9 mouse cellular contexts compared by ENCODE assay signal in genomic region chr2:181307144-181307804, GRCm38 (mm10). TPM values are rescaled to one million over a fixed set of nuclear protein-coding genes. Genes with fewer than 3 reads are reported as not detected.
DNase-seq lines count a peak whose midpoint lies in the region; ATAC-seq and TF ChIP-seq lines count a peak whose summit lies in the region.
"Had no signal": no experiment of that assay in that cellular context is flagged by ENCODE, and none has a peak within 500 bp of the region (broad histone marks: within the 10 kb centered on the region; RNA-seq: fewer than 3 reads in every experiment).

No protein-coding gene starts in this region.

- 9% methylated on average over 30 of the region's 30 CpGs for WGBS in kidney, embryonic 16.5 days
- 16% methylated on average over 30 of the region's 30 CpGs for WGBS in lung, adult 2 months

- H3K36me3 ChIP-seq in kidney, embryonic 16.5 days (ENCODE audit: insufficient read depth, low read length), result no peaks in the 10 kb centered on the region
- H3K36me3 ChIP-seq: lung, embryonic 15.5 days had no signal

- H3K27ac ChIP-seq in kidney, embryonic 16.5 days (ENCODE audit: low read length), result no peak overlapping the region
- H3K27ac ChIP-seq: lung, embryonic 15.5 days had no signal

- peak; percentile 60 for ATAC-seq in frontal cortex, adult (ENCODE audit: low TSS enrichment)
- ATAC-seq in kidney, embryonic 16.5 days (ENCODE audit: low FRiP score, low TSS enrichment), result peak; percentile 27; the same call in 1 of the 2 replicates
- ATAC-seq in neutrophil, adult 5-6 weeks (ENCODE audit: extremely low read depth, insufficient number of reproducible peaks, low FRiP score, poor library complexity, severe bottlenecking), result peak; percentile 57; the same call in 1 of the 2 replicates

- TF ChIP-seq CTCF in lung, adult 2 months (IDR thresholded peaks at IDR 0.05; ENCODE audit: insufficient read depth, low read length), result peak; percentile 48; the same call in 1 of the 2 replicates

- peak overlapping the region; percentile 27 for H3K4me2 ChIP-seq in kidney, embryonic 16.5 days (replicated peaks; ENCODE audit: low read depth, low read length)
- H3K4me2 ChIP-seq: lung, embryonic 15.5 days had no signal

- peaks cover 30% of the 10 kb centered on the region for H3K27me3 ChIP-seq in kidney, embryonic 16.5 days (ENCODE audit: insufficient read depth, low read length)

- H3K4me1 ChIP-seq in kidney, embryonic 16.5 days (ENCODE audit: insufficient read depth, low read length), result no peaks in the 10 kb centered on the region
- H3K4me1 ChIP-seq in lung, adult 2 months (ENCODE audit: control insufficient read depth, insufficient read depth, low read length), result no peaks in the 10 kb centered on the region
- H3K4me1 ChIP-seq: lung, embryonic 15.5 days had no signal

- DNase-seq in spleen, adult 18-20 months, result peak; percentile 26 to 44
- DNase-seq in spleen, adult 12 weeks (ENCODE audit: low spot score), result no peak
- peak; percentile 67 to 80 for DNase-seq in cerebellum, postnatal 14 days
- peak; percentile 27 for DNase-seq in lung, adult 2 months
- DNase-seq in thymus, postnatal 25 days, result peak; percentile 74

- H3K4me3 ChIP-seq in kidney, embryonic 16.5 days (ENCODE audit: low read length), result peak overlapping the region; percentile 13
- no peak overlapping the region for H3K4me3 ChIP-seq in lung, adult 2 months (replicated peaks; ENCODE audit: extremely low read depth, low read depth, low read length)
- H3K4me3 ChIP-seq: lung, embryonic 15.5 days had no signal

- H3K9ac ChIP-seq in kidney, embryonic 16.5 days (replicated peaks; ENCODE audit: low read length), result no peak overlapping the region
- H3K9ac ChIP-seq: lung, embryonic 15.5 days had no signal

- TF ChIP-seq POLR2A in lung, adult 2 months (IDR thresholded peaks at IDR 0.05; ENCODE audit: borderline replicate concordance, extremely low read depth, low read depth, low read length), result no peak

- H3K9me3 ChIP-seq in kidney, embryonic 16.5 days (ENCODE audit: low read length), result no peaks in the 10 kb centered on the region
- H3K9me3 ChIP-seq: lung, embryonic 15.5 days had no signal

RNA-seq across cellular contexts. Expression of gene Stmn3, which starts 7.0 kb away (rescaled TPM):
- 3.7 and 7.7 TPM in 2 replicates for polyA plus RNA-seq in kidney, embryonic 16.5 days (2015; fragmentation: Nextera tagmentation; extraction: Ambion mirVana)
- 0.13 TPM in 1 of 2 replicates, not detected in the other for polyA plus RNA-seq in lung, adult 2 months (2012; rRNA removed)
- not detected in 2 replicates for total RNA-seq in neutrophil, adult 5-6 weeks (2017)

RNA-seq across cellular contexts. Expression of gene Rtel1, which starts 12.3 kb away (rescaled TPM):
- 51.2 and 57.9 TPM in 2 replicates for polyA plus RNA-seq in kidney, embryonic 16.5 days (2015; fragmentation: Nextera tagmentation; extraction: Ambion mirVana)
- polyA plus RNA-seq in lung, adult 2 months (2012; rRNA removed), result 23.1 and 41.0 TPM in 2 replicates
- 49.7 and 51.6 TPM in 2 replicates for total RNA-seq in neutrophil, adult 5-6 weeks (2017)

RNA-seq across cellular contexts. Expression of gene Gmeb2, which starts 19.4 kb away (rescaled TPM):
- 15.7 and 18.7 TPM in 2 replicates for polyA plus RNA-seq in kidney, embryonic 16.5 days (2015; fragmentation: Nextera tagmentation; extraction: Ambion mirVana)
- polyA plus RNA-seq in lung, adult 2 months (2012; rRNA removed), result 22.2 and 26.3 TPM in 2 replicates
- total RNA-seq in neutrophil, adult 5-6 weeks (2017), result 47.4 and 57.6 TPM in 2 replicates

RNA-seq across cellular contexts. Expression of gene Zgpat, which starts 57.5 kb away (rescaled TPM):
- polyA plus RNA-seq in kidney, embryonic 16.5 days (2015; fragmentation: Nextera tagmentation; extraction: Ambion mirVana), result 48.8 and 50.5 TPM in 2 replicates
- polyA plus RNA-seq in lung, adult 2 months (2012; rRNA removed), result 39.0 and 44.0 TPM in 2 replicates
- total RNA-seq in neutrophil, adult 5-6 weeks (2017), result 81.7 and 86.8 TPM in 2 replicates

RNA-seq across cellular contexts. Expression of gene Arfrp1, which starts 57.9 kb away (rescaled TPM):
- polyA plus RNA-seq in kidney, embryonic 16.5 days (2015; fragmentation: Nextera tagmentation; extraction: Ambion mirVana), result 72.5 and 73.5 TPM in 2 replicates
- 29.1 and 42.9 TPM in 2 replicates for polyA plus RNA-seq in lung, adult 2 months (2012; rRNA removed)
- 61.3 and 74.3 TPM in 2 replicates for total RNA-seq in neutrophil, adult 5-6 weeks (2017)
